Mouse (Mus musculus): ENCODE results near the gene Igdcc3.
A peak's percentile ranks its signal among the peaks of the same experiment; 100 is the strongest.

Igdcc3 gene

GRCm38 (mm10) chr9:65177497-65177896, 36.5 kb downstream of the Igdcc3 start:
- no peak for DNase-seq (ENCODE audit: low spot score)

GRCm38 (mm10) chr9:65177912-65178311, 36.9 kb downstream of the Igdcc3 start:
- no peak for DNase-seq (ENCODE audit: low spot score)

- peak; percentile 86 for DNase-seq (ENCODE audit: low spot score)
These were observed 37.6 kb downstream of the Igdcc3 start for GRCm38 (mm10) chr9:65178336-65179213.

- DNase-seq (ENCODE audit: low spot score): no peak
These were observed 39.0 kb downstream of the Igdcc3 start for GRCm38 (mm10) chr9:65179817-65180624.

- peak; percentile 98 for DNase-seq (ENCODE audit: low spot score)
These were observed 47.6 kb downstream of the Igdcc3 start for GRCm38 (mm10) chr9:65188599-65188998.

- DNase-seq (ENCODE audit: low spot score): no peak
These were observed 49.3 kb downstream of the Igdcc3 start for GRCm38 (mm10) chr9:65190306-65190705.

- no peak for DNase-seq (ENCODE audit: low spot score)
These were observed 50.4 kb downstream of the Igdcc3 start for GRCm38 (mm10) chr9:65191389-65191754.

- DNase-seq (ENCODE audit: low spot score): peak; percentile 14
These were observed 50.9 kb downstream of the Igdcc3 start for GRCm38 (mm10) chr9:65191755-65192469.

- DNase-seq (ENCODE audit: low spot score): peak; percentile 32
These were observed 52.2 kb downstream of the Igdcc3 start for GRCm38 (mm10) chr9:65193214-65193613.

GRCm38 (mm10) chr9:65195053-65195452, 54.1 kb downstream of the Igdcc3 start, which contains the start of gene Parp16:
TSS of gene Parp16 (plus strand) at chr9:65195353.
- no peak for DNase-seq (ENCODE audit: low spot score)

- peak; percentile 62 for DNase-seq (ENCODE audit: low spot score)
These were observed 54.6 kb downstream of the Igdcc3 start for GRCm38 (mm10) chr9:65195621-65195981.

- peak; percentile 82 for DNase-seq (ENCODE audit: low spot score)
These were observed 55.2 kb downstream of the Igdcc3 start for GRCm38 (mm10) chr9:65195982-65196737.

- peak; percentile 97 for DNase-seq (ENCODE audit: low spot score)
These were observed 56.0 kb downstream of the Igdcc3 start for GRCm38 (mm10) chr9:65196738-65197569.

GRCm38 (mm10) chr9:65197826-65198225, 56.8 kb downstream of the Igdcc3 start:
- no peak for DNase-seq (ENCODE audit: low spot score)

GRCm38 (mm10) chr9:65199723-65200122, 58.7 kb downstream of the Igdcc3 start:
- no peak for DNase-seq (ENCODE audit: low spot score)

- DNase-seq (ENCODE audit: low spot score): peak; percentile 30
These were observed 59.6 kb downstream of the Igdcc3 start for GRCm38 (mm10) chr9:65200606-65201005.

- no peak for DNase-seq (ENCODE audit: low spot score)
These were observed 60.0 kb downstream of the Igdcc3 start for GRCm38 (mm10) chr9:65201021-65201380.

- DNase-seq (ENCODE audit: low spot score): peak; percentile 94
These were observed 60.6 kb downstream of the Igdcc3 start for GRCm38 (mm10) chr9:65201381-65202164.

- no peak for DNase-seq (ENCODE audit: low spot score)
These were observed 61.3 kb downstream of the Igdcc3 start for GRCm38 (mm10) chr9:65202165-65202754.
